ENCODE assay signal across 10 mouse cellular contexts in the genomic region with DNA sequence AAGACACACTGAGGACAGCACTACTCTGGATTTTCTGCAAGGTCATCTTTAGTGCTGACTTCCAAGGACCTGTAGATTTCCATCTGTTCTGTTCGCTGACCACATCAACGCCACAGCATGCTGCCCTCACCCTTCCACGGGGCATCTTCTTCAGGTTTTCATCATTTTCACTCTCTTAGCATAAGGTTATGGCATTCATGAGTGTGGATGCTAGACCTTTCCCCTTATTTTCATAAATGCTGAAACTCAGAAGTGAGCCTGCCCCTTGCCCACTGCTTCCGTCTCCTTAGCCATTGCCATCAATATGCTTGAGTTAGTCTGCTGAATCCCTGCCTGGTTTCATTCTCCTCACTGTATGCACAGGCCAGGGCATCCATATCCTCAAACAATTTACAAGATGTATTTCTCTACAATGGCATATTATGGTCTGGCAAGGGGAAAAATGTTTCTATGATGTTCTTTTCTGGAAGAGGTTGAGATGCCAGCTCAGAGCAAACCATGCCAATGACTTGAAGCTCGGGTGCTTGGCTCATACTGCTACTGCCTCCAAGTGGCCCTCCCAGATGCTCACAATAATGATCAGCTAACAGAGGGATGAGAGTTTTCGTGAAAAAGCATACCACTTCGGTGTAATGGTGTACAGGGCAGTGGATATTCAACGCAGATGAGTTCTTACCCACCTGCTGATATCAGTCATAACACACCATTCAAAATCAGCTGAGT.
DNase-seq lines count a peak whose midpoint lies in the region; ATAC-seq and TF ChIP-seq lines count a peak whose summit lies in the region.
"Had no signal": no experiment of that assay in that cellular context is flagged by ENCODE, and none has a peak within 500 bp of the region (broad histone marks: within the 10 kb centered on the region; RNA-seq: fewer than 3 reads in every experiment).

No protein-coding gene starts in this region.

- H3K9me3 ChIP-seq in lung, postnatal 0 days (ENCODE audit: low read length): no peaks in the 10 kb centered on the region
- H3K9me3 ChIP-seq: megakaryocyte, embryonic 14.5 days had no signal

- peak; percentile 19; the same call in 1 of the 2 replicates for TF ChIP-seq CTCF in lung, postnatal 0 days (IDR thresholded peaks at IDR 0.05)

- no peaks in the 10 kb centered on the region for H3K36me3 ChIP-seq in lung, postnatal 0 days (ENCODE audit: insufficient read depth, low read length)

- H3K4me3 ChIP-seq in lung, postnatal 0 days (ENCODE audit: low read depth, low read length): no peak overlapping the region
- H3K4me3 ChIP-seq: megakaryocyte, embryonic 14.5 days had no signal

- peak; percentile 5 for DNase-seq in kidney, adult 11 months
- DNase-seq in kidney, postnatal 14 days: no peak
- DNase-seq in lung, postnatal 0 days (ENCODE audit: low spot score): no peak
- DNase-seq in lung, adult 18-20 months: no peak
- DNase-seq in cerebellum, adult 11-12 months: peak; percentile 64
- peak; percentile 11 to 36 for DNase-seq in kidney, postnatal 36 days
- no peak for DNase-seq in ovary, adult 18-20 months (ENCODE audit: low spot score)
- DNase-seq: thymus, postnatal 36 days had no signal

- no peak overlapping the region for H3K9ac ChIP-seq in lung, postnatal 0 days (replicated peaks; ENCODE audit: low read depth)
- H3K9ac ChIP-seq: liver, embryonic 14.5 days had no signal

- no peak overlapping the region for H3K27ac ChIP-seq in lung, postnatal 0 days (ENCODE audit: low read length)
- H3K27ac ChIP-seq: liver, embryonic 14.5 days had no signal

- no peak overlapping the region for H3K4me2 ChIP-seq in lung, postnatal 0 days (replicated peaks; ENCODE audit: low read depth, low read length)

- no peak for ATAC-seq in lung, postnatal 0 days

- H3K4me1 ChIP-seq in lung, postnatal 0 days (ENCODE audit: insufficient read depth, low read depth, low read length): no peaks in the 10 kb centered on the region

- 84% methylated on average over 8 of the region's 8 CpGs for WGBS in lung, postnatal 0 days

- TF ChIP-seq EP300 in lung, postnatal 0 days (IDR thresholded peaks at IDR 0.05): no peak

- H3K27me3 ChIP-seq in lung, postnatal 0 days (replicated peaks; ENCODE audit: insufficient read depth, low read length): no peaks in the 10 kb centered on the region
- H3K27me3 ChIP-seq: megakaryocyte, embryonic 14.5 days had no signal

Comparison
In these comparisons a context has a peak if more than half of its experiments do, and no peak if none do; other contexts are left out.
1. DNase-seq: peak in kidney, adult 11 months (single experiment), cerebellum, adult 11-12 months (single experiment) and kidney, postnatal 36 days (2 of 2); none in kidney, postnatal 14 days (single experiment), lung, postnatal 0 days (single experiment), lung, adult 18-20 months (0 of 2) and ovary, adult 18-20 months (single experiment).